Mouse (Mus musculus) spleen, postnatal 4 days (tissue): ENCODE results near the gene Ranbp10.
A peak's percentile ranks its signal among the peaks of the same experiment; 100 is the strongest.

ENCODE experiments used
- DNase-seq, 2 experiments: peaks; one replicate each; pipeline ENCODE4 v3.0.0; 2022; ENCODE audit warnings: low spot score in 2 of 2

The Ranbp10 gene

DNA sequence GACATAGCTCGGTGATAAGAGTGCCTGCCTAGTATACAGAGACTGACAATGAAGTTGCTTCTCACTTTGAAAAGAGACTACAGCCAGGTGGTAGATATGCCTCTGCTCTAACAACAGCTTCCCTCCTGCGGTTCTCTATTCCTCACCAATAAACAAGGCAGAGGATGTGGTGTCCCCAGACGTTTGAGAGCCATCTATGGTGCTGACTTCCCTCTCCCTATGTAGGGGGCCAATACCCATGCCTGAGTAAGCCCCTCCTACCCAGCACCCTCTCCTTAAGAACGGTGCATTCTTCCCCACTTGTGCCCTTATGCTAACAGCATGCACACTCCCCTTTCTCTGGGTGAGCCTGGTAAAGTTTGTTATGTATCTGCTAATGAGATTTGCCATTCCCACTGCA lies 38.2 kb downstream of the Ranbp10 start:
- no peak for DNase-seq

DNA sequence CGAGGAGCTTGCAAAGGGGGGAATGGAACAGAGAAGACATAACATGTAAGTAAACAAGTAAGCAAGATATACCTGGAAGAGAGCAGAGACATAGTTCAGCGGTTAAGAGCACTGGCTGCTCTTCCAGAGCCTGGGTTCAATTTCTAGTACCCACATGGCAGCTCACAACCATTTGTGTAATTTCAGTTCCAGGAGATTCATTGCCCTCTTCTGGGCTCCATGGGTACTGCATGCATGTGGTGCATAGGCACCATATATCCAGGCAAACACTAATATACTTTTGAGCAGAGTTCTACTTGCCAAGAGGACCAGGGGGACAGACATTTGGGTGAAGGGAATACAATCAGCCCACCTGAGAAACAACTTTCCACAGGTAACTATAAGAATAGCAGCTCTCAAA lies 38.9 kb downstream of the Ranbp10 start:
- DNase-seq: peak; percentile 76 to 88

DNA sequence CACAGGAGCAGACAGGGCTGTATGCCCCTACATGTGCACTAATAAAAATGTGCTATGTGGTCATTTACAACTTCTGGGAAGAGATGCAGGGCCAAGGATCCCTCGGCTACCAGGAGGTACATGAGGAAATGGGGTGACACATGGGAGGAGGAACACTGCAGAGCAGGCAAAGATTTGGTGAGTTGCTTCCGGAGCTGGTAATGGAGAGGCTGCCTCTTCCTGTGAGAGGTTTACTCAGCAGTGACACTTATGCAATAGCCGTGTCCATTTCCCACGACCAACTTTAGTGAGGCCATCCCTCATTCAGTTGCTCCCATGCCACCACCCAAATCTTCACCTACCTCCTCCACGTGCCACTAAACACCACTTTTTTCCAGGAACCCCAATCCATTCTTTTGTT lies 46.9 kb downstream of the Ranbp10 start:
- no peak for DNase-seq

DNA sequence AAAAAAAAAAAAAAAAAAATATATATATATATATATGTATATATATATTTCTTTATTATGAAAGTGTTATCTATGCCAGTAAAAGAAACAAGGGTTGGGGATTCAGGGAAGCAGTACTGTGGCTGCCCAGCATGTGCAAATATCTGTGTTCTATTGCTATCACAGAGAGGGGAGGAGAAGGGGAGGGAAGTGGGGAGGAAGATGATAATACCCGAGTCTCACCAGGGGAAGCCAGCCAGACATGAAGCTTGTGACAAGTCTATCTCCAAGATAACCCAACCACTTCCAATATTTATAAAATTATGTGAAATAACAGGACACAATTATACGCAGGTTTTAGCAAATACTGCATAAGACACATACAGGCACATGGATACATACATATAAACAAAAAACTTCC lies 49.3 kb downstream of the Ranbp10 start:
- no peak for DNase-seq

DNA sequence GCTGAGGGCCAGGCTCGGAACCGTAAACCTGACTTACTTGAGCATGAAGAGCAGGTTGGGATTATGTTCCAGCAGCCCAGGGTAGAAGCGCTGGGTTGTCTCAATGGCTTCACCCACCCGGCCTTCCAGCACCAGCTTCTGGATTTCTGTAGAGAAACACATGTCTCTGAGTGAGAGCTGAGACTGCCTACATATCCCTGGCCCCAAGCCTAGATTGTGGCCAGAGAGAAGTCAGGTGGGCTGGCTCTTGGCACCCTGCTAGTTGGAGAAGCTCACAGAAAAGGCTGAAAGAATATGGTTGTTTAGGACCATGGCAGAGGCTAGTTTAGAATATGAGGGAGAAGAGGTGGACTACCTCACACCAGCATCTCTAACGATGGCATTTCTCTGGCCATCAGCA lies 52.7 kb downstream of the Ranbp10 start:
- no peak for DNase-seq

DNA sequence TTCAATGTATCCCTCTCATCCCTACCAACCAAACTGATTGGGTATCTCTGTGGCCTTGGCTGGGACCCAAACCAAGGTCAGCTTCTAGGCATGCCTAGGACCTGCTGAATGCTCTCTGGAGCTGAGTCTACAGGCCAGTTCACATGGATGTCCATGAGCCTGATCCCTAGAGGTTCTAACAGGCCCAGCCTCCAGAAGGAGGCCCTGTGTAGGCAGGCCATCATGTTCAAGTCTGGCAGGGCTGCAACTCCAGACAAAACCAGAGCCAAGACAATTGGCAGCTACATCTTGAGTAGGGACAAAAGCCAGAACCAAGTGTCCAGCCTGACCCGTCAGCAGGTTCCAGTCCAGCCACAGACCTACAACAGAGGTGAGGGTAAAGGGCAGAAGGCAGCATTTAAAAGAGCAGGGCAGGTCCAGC lies 53.7 kb downstream of the Ranbp10 start:
- no peak for DNase-seq

DNA sequence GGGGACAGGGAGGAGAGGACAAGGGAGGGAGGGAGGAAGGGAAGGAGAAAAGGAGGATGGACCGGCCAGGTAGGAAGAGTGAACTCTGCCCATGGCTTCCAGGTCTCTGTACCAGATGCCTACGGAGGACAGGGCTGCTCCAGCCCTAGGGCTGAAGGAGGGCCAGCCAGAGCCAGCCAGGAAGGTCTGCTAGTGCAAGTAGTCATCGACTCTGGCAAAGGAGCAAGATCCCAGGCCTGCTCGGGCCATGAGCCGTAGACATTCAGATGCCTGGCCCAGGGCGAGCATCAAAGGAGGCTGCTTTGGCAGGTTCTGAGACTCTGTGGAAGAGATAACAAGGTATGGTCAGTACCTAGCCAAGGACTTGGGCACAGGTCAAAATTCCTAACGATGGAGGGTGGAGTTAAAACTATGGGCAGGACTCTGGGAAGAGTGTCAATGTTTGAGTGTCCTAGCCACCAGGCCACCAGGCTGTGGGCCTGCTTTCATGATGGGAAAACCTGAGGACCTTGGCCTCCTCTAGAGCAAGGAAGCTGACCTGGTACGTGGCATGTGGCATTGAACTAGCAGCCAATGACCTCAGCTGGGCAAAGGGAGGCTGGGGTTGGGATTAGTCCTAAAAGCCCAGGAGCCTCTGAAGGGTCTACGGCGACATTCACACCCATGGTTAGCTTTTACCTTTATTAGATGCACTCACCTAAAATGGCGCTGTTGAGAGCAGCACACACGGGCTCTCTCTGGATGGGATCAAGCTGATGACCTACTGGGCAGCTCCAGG lies 55.6 kb downstream of the Ranbp10 start:
- DNase-seq: peak in 1 of 2 experiments; percentile 60

DNA sequence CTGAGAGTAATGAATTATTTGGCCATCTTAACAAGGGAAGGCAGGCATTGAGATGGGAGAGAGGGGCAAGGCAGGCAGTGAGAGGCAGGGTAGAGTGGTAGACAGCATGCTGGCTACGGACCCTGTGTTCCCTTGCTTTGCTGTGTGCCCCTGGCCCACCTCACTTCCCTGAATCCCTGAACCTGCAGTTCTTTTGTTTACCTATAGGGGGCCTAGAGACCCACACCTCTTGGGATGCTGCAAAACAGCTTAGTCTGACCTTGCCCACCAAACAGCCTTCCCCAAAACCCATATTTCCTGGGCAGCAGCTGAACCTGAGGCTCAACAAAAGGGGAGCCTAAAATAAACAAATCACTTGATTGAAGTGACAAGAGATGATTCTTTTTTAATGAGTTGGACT lies 56.5 kb downstream of the Ranbp10 start:
- DNase-seq: no peak

DNA sequence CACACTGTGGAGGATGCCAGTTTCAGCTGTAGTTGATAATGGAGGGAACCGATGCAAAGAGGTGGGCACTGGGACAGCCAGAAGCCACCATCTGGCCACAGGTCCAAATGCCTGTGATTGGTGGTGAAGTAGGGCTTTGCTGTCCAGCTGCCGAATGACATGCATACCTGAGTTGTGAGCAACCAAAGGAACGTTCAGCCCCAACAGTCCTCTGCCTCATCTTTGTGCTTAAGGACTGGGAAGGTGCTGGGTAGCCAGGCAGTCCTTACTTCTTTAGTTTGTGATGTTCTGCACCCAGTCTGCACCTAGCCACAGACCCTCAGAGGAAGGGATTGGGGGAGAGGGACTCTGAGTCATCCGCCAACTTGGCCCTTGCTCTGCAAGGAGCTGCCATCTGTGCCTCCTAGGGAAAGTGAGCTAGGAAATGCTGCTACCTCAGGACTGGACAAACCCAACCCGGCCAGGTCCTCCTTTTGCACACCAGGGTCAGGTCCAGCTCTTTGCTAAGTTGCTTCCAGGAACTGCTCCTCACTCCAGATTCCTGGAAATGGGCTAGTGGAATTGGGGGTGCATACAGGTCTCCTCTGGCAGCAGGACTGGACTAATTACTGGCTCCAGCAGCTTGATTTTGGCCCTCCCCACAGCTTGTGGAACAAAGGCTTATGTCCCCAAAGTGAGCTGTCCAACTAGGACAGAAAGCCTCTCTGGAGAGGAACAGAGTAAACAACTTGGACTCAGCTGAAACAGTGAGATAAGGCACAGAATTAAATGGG lies 58.5 kb downstream of the Ranbp10 start:
- DNase-seq: peak in 1 of 2 experiments; percentile 59

DNA sequence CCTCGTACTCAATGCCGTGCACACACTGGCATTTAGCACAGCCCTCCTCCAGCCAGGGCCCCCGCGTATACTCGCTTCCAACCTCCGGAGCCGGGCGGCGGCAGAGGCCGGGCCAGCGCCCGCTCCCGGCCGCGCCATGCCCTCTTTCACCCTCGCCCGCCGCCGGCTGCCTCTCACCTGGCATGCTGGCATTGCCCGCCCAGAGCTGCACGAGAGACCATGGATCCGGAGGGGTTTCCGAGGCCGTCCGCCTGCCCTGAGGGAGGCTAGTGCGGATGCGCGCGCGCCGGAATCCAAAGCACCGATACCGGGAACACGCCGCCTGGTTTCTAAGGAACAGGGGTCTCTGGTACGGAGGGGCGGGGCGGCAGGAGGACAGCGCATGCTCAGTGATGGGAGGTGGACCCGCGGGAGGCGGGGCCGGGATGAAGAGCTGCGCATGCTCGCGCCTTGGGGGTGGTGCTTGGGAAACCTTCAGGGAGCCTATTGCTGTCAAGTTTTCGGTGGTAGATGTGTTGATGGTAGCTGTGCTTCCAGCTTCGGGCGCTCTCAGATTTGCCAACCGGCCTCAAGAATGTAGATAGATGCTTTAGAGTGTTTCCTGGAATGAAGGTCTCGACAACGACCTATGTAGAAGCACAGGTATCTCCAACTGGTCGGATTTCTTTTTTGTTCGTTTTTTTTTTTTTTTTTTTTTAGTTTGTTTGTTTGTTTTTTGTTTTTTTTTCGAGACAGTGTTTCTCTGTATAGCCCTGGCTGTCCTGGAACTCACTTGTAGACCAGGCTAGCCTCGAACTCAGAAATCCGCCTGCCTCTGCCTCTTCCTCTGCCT lies 68.7 kb downstream of the Ranbp10 start, which contains the start of gene Gfod2:
Gfod2 (minus strand) TSS at position 388 of the 832 bp plus-strand sequence.
- peak; percentile 97 to 98 for DNase-seq

DNA sequence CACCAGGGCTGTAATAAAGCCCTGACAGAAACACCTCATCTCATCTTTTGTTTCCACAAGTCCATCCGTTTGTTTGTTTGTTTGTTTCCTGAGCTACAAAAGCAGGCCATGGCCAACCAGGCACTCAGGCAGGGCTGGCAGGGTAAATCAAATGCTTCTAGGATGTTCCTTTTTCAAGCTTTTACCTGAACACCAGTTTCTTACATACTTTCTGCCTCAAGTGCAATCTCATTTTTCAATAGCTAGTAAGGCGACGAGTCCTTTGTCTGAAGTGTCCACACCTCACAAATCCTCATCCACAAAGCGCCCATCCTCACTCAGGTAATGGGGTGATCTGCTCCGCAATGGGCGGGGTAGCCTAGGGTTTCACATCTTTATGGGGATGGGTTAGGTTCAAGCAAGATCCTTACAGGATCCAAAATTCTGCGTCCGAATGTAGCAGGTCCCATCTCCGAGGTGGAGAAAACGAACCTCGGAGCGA lies 69.3 kb downstream of the Ranbp10 start:
- DNase-seq: no peak

DNA sequence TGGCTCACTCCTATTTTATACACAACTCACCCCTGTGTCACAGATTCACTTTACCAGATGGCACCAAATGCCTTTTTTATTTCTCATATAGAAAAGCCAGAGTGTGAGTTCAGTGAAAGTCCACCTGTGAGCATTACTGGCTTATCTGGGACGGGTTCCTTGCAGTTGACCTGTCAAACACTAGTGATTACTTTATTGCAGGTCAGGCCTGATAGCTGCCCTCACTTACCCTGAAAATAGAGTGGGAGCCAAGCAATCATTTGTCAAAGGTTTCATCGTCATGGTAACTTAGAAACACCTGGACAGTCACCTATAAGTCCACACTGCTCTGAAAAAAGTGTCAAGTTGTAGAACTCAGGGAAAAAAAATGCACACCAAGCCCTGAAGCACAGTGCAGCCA lies 72.5 kb downstream of the Ranbp10 start:
- no peak for DNase-seq

DNA sequence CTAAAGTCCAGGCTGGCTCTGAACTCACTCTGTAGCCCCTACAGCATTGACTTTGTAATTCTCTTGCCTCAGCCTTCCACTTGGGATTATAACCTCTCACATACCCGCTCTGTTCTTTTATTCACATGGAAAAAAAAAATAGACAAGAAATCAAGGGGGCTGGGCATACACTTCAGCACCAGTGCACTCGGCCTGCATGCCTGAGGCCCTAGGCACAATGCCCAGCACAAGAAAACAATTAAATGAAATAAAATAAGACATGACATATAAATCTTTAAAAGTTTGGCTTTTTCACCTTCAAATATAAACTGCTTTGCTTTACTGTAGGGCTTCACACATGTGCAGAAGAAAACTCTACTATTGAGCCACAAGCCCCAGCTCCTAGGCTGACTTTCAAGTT lies 73.2 kb downstream of the Ranbp10 start:
- DNase-seq: no peak

DNA sequence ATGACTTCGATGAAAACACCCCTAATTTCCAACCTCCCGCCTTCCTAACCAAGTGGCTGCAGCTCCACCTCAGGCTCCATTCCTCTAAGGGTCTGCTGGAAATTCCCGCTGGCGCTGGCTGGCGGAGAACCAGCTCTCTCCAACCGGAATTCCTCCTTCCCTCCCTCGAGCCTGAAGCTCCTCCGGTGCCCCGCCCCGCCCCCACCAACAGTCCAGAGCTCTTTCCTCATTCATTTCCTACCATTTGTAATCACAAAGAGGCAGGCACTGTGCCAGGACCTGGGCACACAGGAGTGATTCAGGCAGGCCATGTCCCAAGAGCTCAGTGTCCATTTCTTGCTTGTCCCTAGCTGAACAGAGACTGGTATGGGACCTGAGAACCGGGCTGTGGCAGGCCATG lies 76.5 kb downstream of the Ranbp10 start:
- no peak for DNase-seq

DNA sequence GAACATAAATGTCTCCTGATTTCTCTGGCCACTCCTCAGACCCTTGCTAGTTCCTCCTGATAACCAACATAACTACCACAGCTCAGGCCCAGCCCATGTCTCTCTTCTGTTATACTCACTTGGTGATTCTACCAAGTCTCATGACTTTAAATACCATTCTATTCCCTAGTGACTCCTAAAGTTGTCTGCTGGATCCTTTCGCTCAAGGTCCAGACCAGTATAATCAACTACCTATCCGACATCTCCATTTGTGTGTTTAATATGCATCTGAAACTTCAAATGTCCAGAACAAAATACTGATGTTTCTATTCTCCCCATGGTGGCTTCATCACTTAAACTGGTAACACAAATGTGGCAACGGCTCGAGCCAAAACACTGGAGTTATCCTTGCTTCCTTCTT lies 83.8 kb downstream of the Ranbp10 start:
- DNase-seq: no peak

DNA sequence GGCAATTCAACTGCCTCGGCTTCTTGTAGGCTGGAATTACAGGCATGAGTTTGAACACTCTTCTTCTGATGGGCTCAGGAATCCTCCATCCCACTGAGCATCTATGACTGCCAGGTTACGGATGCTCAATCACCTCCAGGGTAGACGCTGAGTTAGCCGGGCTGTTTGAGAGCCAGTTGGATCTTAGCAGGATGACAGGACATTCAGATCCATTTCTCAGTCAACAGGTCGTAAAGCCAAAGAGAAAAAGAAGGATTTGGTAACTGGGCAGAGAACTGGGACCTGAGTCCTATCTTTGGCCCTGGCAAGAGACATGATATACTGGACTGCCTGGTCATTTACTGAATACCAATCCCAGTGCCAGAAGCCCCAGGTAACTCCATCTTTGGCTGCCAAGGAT lies 87.9 kb downstream of the Ranbp10 start:
- DNase-seq: no peak

DNA sequence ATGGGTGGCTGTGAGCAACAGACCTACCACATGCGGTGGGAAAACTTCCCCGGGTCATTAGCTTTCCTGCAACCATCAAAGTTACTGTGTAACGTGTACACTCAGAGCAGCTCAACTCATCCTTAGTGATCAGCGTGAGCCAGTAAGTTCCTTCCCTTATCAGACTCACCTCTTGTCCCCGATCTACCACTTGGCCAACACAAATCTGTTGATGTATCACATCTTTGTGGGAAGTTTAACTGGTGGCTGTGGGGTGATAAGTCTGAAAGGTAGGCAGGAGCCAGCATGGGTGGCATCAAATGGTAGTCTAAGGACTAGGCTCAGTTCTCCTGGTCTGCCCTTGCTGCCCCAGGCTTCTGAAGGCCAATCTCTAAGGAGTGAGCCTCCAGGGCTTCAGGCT lies 95.0 kb downstream of the Ranbp10 start:
- DNase-seq: no peak

DNA sequence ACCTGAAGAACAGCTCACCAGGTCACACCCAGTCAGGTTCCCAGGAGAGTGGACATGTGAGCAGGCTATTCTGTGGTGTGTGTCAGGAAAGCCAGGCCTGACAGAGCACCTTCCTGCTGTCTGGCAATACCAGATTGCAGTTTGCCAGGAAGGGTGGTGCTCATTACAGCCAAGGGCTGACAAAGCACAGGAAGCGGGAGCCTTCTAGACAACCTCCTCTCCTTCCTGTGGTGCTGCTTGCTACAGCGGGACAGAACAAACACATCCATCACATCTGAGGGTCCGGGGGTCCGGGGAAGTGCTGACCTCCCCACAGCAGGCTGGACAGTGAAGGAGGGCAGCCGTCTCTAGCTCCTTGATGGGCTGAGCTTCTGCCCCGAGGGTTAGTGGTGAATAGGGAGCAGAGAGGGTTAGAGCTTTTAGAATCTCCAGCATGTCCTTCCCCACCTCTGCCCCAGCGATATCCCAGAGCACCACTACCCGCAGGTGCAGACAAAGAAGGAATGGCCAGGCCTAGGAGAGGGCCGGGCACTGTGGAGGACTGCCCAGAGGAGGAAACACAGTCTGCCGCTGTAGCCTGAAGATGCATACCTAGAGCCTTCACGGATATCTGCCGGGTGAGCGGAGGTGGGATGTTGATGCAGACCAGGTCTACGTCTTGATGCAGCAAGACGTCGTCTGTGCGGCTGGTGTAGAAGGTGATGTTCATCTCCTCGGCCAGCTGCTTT lies 99.6 kb downstream of the Ranbp10 start:
- DNase-seq: no peak

DNA sequence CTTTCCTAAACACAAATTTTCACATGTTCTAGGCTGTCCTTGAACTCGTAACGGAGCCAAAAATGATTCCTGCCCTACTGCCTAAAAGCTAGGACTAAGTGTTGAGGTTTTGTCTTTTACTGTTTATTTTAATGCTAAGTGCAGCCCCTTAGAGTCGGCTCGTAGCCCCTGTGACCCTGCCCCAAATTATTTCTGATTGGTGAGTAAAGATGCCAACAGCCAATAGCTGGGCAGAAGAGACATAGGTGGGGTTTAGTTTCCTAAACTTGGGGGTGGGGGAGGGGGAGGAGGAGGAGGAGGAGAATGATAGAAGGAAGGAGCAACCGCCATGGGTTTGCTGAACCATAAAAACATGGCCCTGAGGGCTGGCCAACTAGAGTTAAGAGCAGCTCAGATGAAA lies 101.4 kb downstream of the Ranbp10 start:
- no peak for DNase-seq

DNA sequence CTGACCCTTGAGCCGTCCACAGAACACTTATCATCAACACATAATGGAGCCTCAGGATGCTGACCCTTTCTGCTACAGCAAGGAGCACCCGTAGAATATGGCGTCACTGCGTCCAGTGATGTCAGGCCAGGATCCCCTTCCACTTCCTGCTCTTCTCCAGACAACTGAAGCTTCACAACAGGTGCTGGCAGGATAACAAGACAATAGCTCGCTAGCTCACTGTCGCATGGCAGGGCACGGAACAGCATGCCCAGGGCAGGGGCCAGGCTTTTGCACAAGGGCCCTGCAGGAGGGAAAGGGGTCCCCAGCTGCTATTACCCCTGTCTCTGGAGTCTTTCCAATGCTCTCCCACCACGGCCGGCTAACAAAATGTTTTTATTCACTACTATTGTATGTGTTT lies 104.3 kb downstream of the Ranbp10 start:
- DNase-seq: no peak

DNA sequence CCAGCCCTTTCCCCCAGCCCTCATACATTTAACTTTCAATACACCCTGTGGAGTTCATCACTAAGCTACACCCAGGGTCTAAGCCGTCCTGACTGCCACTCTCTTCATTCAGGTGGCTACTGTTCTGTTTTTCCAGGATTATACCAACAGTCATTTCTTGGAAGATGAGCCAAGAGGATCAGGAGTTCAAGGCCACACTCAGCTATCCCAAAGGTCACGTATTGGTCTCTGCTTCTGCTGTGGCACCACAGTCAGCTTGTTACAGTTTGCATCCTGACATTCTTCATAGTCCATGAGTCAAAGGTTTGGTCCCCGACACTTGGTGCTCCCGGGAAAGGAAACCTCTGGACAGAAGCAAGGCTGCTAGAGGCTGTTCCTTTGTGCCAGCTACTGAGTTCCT lies 107.5 kb downstream of the Ranbp10 start:
- no peak for DNase-seq
